Mouse (Mus musculus) forebrain, postnatal 0 days (tissue): ENCODE results near the gene Ifi214. TPM values are rescaled to one million over a fixed set of nuclear protein-coding genes. Genes with fewer than 3 reads are reported as not detected.
"Not testable (repeated sequence)": the region's sequence is repeated elsewhere in the genome, so short reads cannot be mapped to it uniquely, and the experiment has no call there.

Experiments
- ATAC-seq: fragments of 200-750 bp; cut with Nextera tagmentation; 2 replicates; pipeline ENCODE4 v1.8.0; 2017; ENCODE audit warnings: mild to moderate bottlenecking, moderate library complexity
- DNase-seq: peaks from one replicate; pipeline ENCODE4 v3.0.0-alpha.2; 2015
- H3K27ac ChIP-seq: fragments of 300-500 bp; sonication (generic); 2 replicates; pipeline ENCODE4 v1.5.1; 2014; ENCODE audit warnings: low read depth, mild to moderate bottlenecking, antibody characterized with exemption, low read length, moderate library complexity, mixed read lengths
- H3K27me3 ChIP-seq: fragments of 300-500 bp; sonication (generic); 2 replicates; pipeline ENCODE4 v1.6.1; 2014; ENCODE audit warnings: mild to moderate bottlenecking, low read length, mixed read lengths; ENCODE audit not compliant: insufficient read depth
- H3K36me3 ChIP-seq: fragments of 300-500 bp; sonication (generic); 2 replicates; pipeline ENCODE4 v1.6.1; 2014; ENCODE audit warnings: mild to moderate bottlenecking, moderate library complexity; ENCODE audit not compliant: insufficient read depth
- H3K4me1 ChIP-seq: fragments of 300-500 bp; sonication (generic); 2 replicates; pipeline ENCODE4 v1.6.1; 2014; ENCODE audit warnings: antibody characterized with exemption; ENCODE audit not compliant: insufficient read depth
- H3K4me2 ChIP-seq: fragments of 300-500 bp; sonication (generic); 2 replicates; pipeline ENCODE4 v1.6.1; 2014; ENCODE audit warnings: low read depth, mild to moderate bottlenecking, moderate library complexity
- H3K4me3 ChIP-seq: fragments of 300-500 bp; sonication (generic); 2 replicates; pipeline ENCODE4 v1.5.1; 2014; ENCODE audit warnings: low read depth, low read length, mixed read lengths
- H3K9ac ChIP-seq: fragments of 300-500 bp; sonication (generic); 2 replicates; pipeline ENCODE4 v1.6.1; 2014; ENCODE audit warnings: mild to moderate bottlenecking
- H3K9me3 ChIP-seq: fragments of 300-500 bp; sonication (generic); 2 replicates; pipeline ENCODE4 v1.6.1; 2016; ENCODE audit warnings: low read length
- WGBS: fragments of 180-500 bp; shearing (Covaris S2); extraction: QIAGEN DNeasy Blood & Tissue Kit; methylation state at CpG from one replicate; pipeline ENCODE4 v1.1.7; 2014; 5-methylcytosine and 5-hydroxymethylcytosine counted together
- microRNA-seq, 2 experiments: library from miRNA; unstranded; fragments of <30 nt; microRNA quantifications; one replicate each; pipeline ENCODE4; 2016
- polyA plus RNA-seq: library from polyadenylated mRNA; unstranded; fragments of >200 nt; fragmentation: Nextera tagmentation; extraction: Ambion mirVana; gene quantifications from 2 replicates; pipeline ENCODE4 v1.2.1, GENCODE M21; 2015
- total RNA-seq: library from RNA; depleted of rRNA; stranded (reverse); fragments of >200 nt; gene quantifications from 2 replicates; pipeline ENCODE4 v1.2.3, GENCODE M21; 2014; rRNA removed

Ifi214 gene
- total and polyA plus RNA-seq, 2 experiments from 2014 or later = not detected

DNA sequence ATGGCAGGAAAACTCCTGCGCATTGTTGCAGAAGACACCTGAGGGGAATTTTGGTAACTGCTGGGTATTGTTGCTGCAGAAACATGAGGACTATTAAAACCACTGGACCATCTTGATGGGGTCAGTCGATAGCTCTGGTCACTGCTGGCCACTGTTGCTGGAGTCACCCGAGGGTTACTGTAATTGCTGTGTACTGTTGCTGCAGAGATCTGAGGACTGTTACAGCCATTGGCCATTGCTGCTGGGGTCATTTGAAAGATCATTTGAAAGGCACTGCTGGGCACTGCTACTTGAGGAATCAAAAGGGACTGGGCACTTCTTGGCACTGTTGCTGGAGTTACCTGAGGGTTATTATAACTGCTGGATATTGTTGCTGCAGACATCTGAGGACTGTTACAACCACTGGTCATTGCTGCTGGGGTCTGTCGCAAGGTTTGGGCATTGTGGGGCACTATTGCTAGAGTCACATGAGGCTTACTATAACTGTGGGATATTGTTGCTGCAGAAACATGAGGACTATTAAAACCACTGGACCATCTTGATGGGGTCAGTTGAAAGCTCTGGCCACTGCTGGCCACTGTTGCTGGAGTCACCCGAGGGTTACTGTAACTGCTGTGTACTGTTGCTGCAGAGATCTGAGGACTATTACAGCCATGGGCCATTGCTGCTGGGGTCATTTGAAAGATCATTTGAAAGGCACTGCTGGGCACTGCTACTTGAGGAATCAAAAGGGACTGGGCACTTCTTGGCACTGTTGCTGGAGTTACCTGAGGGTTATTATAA is 55.2 kb downstream of the Ifi214 start:
- not testable (repeated sequence) for DNase-seq, H3K9ac ChIP-seq, H3K27ac ChIP-seq, H3K36me3 ChIP-seq, ATAC-seq, H3K4me3 ChIP-seq, H3K9me3 ChIP-seq, H3K27me3 ChIP-seq, H3K4me1 ChIP-seq, H3K4me2 ChIP-seq
- 93% methylated on average over 5 of the region's 5 CpGs for WGBS

Small RNA genes lying within 50 kb of the gene (microRNA-seq; reads per million reads assigned to microRNA genes)
- gene Gm44481 = 0 reads per million in 2 experiments

Other genes with a start within 250 kb of the Ifi214 start
- gene Ackr1, start 202.2 kb downstream of the Ifi214 start, total RNA-seq = 29.0 and 32.8 TPM in 2 replicates
- 11.5 and 14.0 TPM in 2 replicates for gene Ackr1, start 202.2 kb downstream of the Ifi214 start, polyA plus RNA-seq
- gene Aim2, start 185.1 kb downstream of the Ifi214 start, total RNA-seq = 2.3 and 4.5 TPM in 2 replicates
- gene Aim2, start 185.1 kb downstream of the Ifi214 start, polyA plus RNA-seq = 1.1 and 1.8 TPM in 2 replicates
- 278 and 354 TPM in 2 replicates for gene Cadm3, start 168.3 kb downstream of the Ifi214 start, total RNA-seq
- 25.6 and 41.0 TPM in 2 replicates for gene Cadm3, start 168.3 kb downstream of the Ifi214 start, polyA plus RNA-seq
- not detected in 2 replicates for gene Ifi206, start 44.9 kb downstream of the Ifi214 start, total RNA-seq
- 0.05 TPM in 1 of 2 replicates, not detected in the other for gene Ifi206, start 44.9 kb downstream of the Ifi214 start, polyA plus RNA-seq
- 0.08 and 0.24 TPM in 2 replicates for gene Ifi213, start 63.3 kb upstream of the Ifi214 start, total RNA-seq
- 0.16 TPM in 1 of 2 replicates, not detected in the other for gene Ifi213, start 63.3 kb upstream of the Ifi214 start, polyA plus RNA-seq
- 0.15 and 0.33 TPM in 2 replicates for gene Ifi209, start 95.0 kb upstream of the Ifi214 start, total RNA-seq
- gene Ifi209, start 95.0 kb upstream of the Ifi214 start, polyA plus RNA-seq = 0.04 and 0.06 TPM in 2 replicates
- gene Ifi208, start 137.7 kb upstream of the Ifi214 start, total RNA-seq = not detected in 2 replicates
- gene Ifi208, start 137.7 kb upstream of the Ifi214 start, polyA plus RNA-seq = 0.11 TPM in 1 of 2 replicates, not detected in the other
- gene Ifi207, start 205.8 kb upstream of the Ifi214 start, total RNA-seq = 0.23 and 0.48 TPM in 2 replicates
- 0.43 and 0.47 TPM in 2 replicates for gene Ifi207, start 205.8 kb upstream of the Ifi214 start, polyA plus RNA-seq
- 1.0 and 1.4 TPM in 2 replicates for gene Ifi204, start 231.0 kb upstream of the Ifi214 start, total RNA-seq
- gene Ifi204, start 231.0 kb upstream of the Ifi214 start, polyA plus RNA-seq = 1.2 and 1.3 TPM in 2 replicates